Mouse (Mus musculus) heart, embryonic 13.5 days (tissue): ENCODE data around the gene Col26a1. TPM values are rescaled to one million over a fixed set of nuclear protein-coding genes. Genes with fewer than 3 reads are reported as not detected.
"Not testable (repeated sequence)": the region's sequence is repeated elsewhere in the genome, so short reads cannot be mapped to it uniquely, and the experiment has no call there.

Experiments
- ATAC-seq: fragments of 200-750 bp; cut with Nextera tagmentation; 2 replicates; pipeline ENCODE4 v1.8.0; 2017; ENCODE audit warnings: moderate TSS enrichment; ENCODE audit not compliant: insufficient number of reproducible peaks, low FRiP score, low TSS enrichment; ENCODE audit errors: extremely low read depth
- H3K27ac ChIP-seq: fragments of 300-500 bp; sonication (generic); replicated peaks from 2 replicates; pipeline ENCODE4 v1.5.1; 2015; ENCODE audit warnings: moderate library complexity, mild to moderate bottlenecking, inconsistent platforms
- H3K27me3 ChIP-seq: fragments of 300-500 bp; sonication (generic); replicated peaks from 2 replicates; pipeline ENCODE4 v1.6.1; 2015; ENCODE audit warnings: mild to moderate bottlenecking, inconsistent platforms
- H3K36me3 ChIP-seq: fragments of 300-500 bp; sonication (generic); 2 replicates; pipeline ENCODE4 v1.6.1; 2015; ENCODE audit warnings: mild to moderate bottlenecking, inconsistent platforms
- H3K4me1 ChIP-seq: fragments of 300-500 bp; sonication (generic); 2 replicates; pipeline ENCODE4 v1.6.1; 2015; ENCODE audit warnings: inconsistent platforms
- H3K4me2 ChIP-seq: fragments of 300-500 bp; sonication (generic); 2 replicates; pipeline ENCODE4 v1.6.1; 2015; ENCODE audit warnings: inconsistent platforms, mild to moderate bottlenecking, moderate library complexity
- H3K4me3 ChIP-seq: fragments of 300-500 bp; sonication (generic); 2 replicates; pipeline ENCODE4 v1.5.1; 2015; ENCODE audit warnings: moderate library complexity, mild to moderate bottlenecking, inconsistent platforms
- H3K9ac ChIP-seq: fragments of 300-500 bp; sonication (generic); 2 replicates; pipeline ENCODE4 v1.6.1; 2015; ENCODE audit warnings: inconsistent platforms, mild to moderate bottlenecking, moderate library complexity
- H3K9me3 ChIP-seq: fragments of 300-500 bp; sonication (generic); 2 replicates; pipeline ENCODE4 v1.6.1; 2016; ENCODE audit warnings: inconsistent platforms
- WGBS: fragments of 180-500 bp; shearing (Covaris S2); methylation state at CpG from one replicate; pipeline ENCODE4 v1.1.7; 2015; ENCODE audit warnings: mixed read lengths; 5-methylcytosine and 5-hydroxymethylcytosine counted together
- polyA plus RNA-seq: library from polyadenylated mRNA; unstranded; fragments of >200 nt; fragmentation: Nextera tagmentation; extraction: Ambion mirVana; gene quantifications from 2 replicates; pipeline ENCODE4 v1.2.1, GENCODE M21; 2015

The Col26a1 gene
- polyA plus RNA-seq, 1 experiment from 2014 or later = 21.8 TPM

DNA sequence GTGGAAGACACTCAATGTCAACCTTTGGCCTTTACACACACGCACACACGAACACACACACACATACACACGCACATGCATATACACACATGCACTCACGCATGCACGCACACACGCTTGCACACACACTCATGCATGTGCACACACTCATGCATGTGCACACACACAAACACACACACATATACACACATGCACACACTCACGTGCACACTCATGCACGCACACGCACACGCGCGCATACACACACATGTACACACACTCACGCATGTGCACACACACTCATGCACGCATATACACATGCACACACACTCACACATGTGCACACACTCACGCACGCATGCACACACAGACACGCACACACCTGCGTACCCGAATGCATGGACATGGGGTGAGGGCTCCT, 130.9 kb downstream of the Col26a1 start:
- Histone ChIP-seq H3K27me3 (no peaks in the 10 kb centered on the region), H3K27ac (no peak overlapping the region), H3K9me3 (peaks cover 39% of the 10 kb centered on the region), H3K4me3 (no peak overlapping the region), H3K4me1 (no peaks in the 10 kb centered on the region), H3K4me2 (no peak overlapping the region), H3K9ac (no peak overlapping the region), H3K36me3 (peaks cover 50% of the 10 kb centered on the region)
- WGBS = 91% methylated on average over 19 of the region's 19 CpGs
- no peak for ATAC-seq

DNA sequence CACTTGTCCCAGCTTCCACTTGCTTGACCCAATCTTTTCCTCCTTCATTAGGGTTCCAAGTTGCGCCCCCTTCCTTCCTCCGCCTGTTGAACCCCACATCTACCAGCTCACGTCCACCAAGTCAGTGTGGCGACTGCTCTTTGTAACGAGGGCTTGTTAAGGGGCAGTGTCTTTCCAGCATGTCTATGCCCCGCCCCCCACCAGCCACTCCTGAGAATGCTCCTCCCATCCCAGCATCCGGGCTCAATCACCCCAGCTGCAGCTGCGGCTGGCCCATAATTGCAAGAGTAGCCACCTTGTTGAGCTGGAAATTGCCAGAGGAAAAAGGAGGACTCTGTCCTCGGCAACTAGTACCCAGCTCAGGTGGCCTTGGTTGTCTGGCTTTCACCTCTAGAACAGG, 136.4 kb downstream of the Col26a1 start:
- WGBS = 69% methylated on average over 9 of the region's 9 CpGs
- no peak overlapping the region for H3K9ac ChIP-seq
- H3K4me1 ChIP-seq = no peaks in the 10 kb centered on the region
- H3K36me3 ChIP-seq = peaks cover 53% of the 10 kb centered on the region
- H3K27me3 ChIP-seq = no peaks in the 10 kb centered on the region
- H3K9me3 ChIP-seq = peaks cover 49% of the 10 kb centered on the region
- ATAC-seq = no peak
- H3K4me2 ChIP-seq = no peak overlapping the region
- H3K4me3 ChIP-seq = no peak overlapping the region
- no peak overlapping the region for H3K27ac ChIP-seq

DNA sequence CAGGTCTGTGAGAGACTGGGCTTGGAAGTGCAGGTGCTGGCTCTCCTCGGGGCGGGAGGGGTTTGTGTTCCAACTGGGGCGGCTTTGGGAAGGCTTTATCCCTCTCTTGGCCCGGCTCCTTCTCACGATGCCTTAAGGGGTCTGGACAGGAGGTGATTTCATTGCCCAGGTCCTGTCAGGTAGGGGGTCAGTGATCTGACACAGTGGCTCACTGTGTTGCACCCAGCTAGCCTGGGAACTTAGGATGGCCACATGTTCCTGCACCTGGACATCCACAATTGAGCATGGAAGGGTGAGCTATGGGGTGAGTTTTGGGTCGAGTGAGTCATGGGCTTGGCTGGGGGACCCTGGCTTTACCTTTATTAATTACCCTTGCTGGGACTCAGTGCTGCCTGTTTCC, 144.1 kb downstream of the Col26a1 start:
- H3K4me1 ChIP-seq = no peaks in the 10 kb centered on the region
- no peak overlapping the region for H3K27ac ChIP-seq
- H3K9ac ChIP-seq = no peak overlapping the region
- H3K4me2 ChIP-seq = no peak overlapping the region
- WGBS = 56% methylated on average over 6 of the region's 6 CpGs
- H3K4me3 ChIP-seq = no peak overlapping the region
- H3K9me3 ChIP-seq = no peaks in the 10 kb centered on the region
- no peaks in the 10 kb centered on the region for H3K27me3 ChIP-seq
- no peaks in the 10 kb centered on the region for H3K36me3 ChIP-seq
- ATAC-seq = no peak; the same call in 1 of the 2 replicates

DNA sequence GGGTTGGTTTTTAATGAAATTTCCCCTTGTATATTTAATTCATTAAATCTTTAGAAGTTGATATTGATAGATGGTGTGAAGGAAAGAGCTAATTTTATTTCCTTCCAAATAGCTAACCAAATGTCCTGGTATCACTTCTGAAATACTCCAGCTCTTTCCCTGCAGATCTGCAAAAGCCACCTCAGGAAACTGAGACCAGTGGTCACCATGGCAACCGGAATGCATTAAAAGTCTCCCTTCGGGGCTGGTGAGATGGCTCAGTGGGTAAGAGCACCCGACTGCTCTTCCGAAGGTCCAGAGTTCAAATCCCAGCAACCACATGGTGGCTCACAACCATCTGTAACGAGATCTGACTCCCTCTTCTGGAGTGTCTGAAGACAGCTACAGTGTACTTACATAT, 156.7 kb downstream of the Col26a1 start:
- ATAC-seq, H3K36me3 ChIP-seq, H3K4me3 ChIP-seq, H3K9ac ChIP-seq, H3K27me3 ChIP-seq, H3K4me2 ChIP-seq, H3K9me3 ChIP-seq, H3K27ac ChIP-seq, H3K4me1 ChIP-seq: not testable (repeated sequence)
- 83% methylated on average over 5 of the region's 5 CpGs for WGBS

DNA sequence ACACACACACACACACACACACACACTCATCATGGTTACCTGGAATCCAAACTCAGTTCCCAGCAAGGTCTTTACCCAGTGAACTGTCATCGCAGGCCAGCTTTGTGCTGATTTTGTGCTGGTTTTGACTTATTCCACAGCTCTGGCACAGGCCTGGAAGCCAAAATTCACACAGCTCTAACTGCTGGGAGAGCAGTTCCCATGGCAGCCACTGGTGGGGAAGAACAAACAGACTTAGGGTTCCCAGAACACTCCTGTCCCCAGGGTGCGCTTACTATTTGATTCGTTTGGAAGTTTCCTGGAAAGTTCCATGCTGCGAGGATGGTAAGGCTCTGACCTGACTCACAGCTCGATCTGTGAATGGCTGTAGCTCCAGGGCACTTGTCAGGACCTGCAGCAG, 161.4 kb downstream of the Col26a1 start:
- 74% methylated on average over 5 of the region's 5 CpGs for WGBS
- Histone ChIP-seq H3K27ac (no peak overlapping the region), H3K4me2 (no peak overlapping the region), H3K9ac (no peak overlapping the region), H3K27me3 (no peaks in the 10 kb centered on the region; the same call in 1 of the 2 replicates), H3K36me3 (no peaks in the 10 kb centered on the region), H3K9me3 (no peaks in the 10 kb centered on the region), H3K4me1 (peaks cover 7% of the 10 kb centered on the region), H3K4me3 (no peak overlapping the region)
- no peak for ATAC-seq

DNA sequence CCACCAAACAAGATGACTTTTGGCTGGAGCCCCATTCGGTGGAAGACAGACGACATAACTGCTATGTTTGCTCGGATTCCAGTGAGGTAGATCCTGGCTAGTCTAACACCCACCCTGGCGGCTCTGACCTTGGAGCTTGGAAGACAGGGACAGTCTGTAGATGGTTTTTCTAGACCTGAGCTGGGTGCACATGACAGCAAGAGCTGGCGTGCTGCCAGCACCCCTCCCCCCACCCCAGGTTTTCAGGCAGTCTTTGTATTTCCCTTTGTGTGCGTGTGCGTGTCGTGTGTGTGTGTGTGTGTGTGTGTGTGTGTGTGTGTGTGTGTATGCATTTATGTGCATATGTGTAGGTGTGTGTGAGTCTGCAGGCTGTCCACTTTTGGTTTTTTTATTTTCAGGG, 164.4 kb downstream of the Col26a1 start:
- Histone ChIP-seq H3K4me2 (no peak overlapping the region), H3K27me3 (peaks cover 25% of the 10 kb centered on the region), H3K9me3 (no peaks in the 10 kb centered on the region), H3K27ac (no peak overlapping the region), H3K9ac (no peak overlapping the region), H3K4me1 (peaks cover 16% of the 10 kb centered on the region), H3K36me3 (no peaks in the 10 kb centered on the region), H3K4me3 (no peak overlapping the region)
- 61% methylated on average over 8 of the region's 8 CpGs for WGBS
- no peak for ATAC-seq

DNA sequence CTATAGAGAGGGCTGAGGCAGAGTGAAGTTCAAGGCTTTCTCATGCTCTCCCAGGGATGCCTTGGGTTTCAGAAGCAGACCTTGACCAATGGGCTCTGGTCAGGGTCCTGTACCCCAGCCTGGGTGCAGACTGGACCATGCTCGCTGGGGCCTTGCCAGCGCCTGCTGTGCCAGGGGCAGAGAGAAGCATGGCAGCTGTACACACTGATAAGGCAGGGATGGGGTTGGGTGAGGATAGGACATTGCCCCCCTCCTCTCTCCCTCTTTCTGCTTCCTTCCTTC, 165.5 kb downstream of the Col26a1 start:
- Histone ChIP-seq H3K4me2 (no peak overlapping the region), H3K9me3 (no peaks in the 10 kb centered on the region), H3K9ac (no peak overlapping the region), H3K27me3 (peaks cover 30% of the 10 kb centered on the region), H3K4me3 (no peak overlapping the region), H3K27ac (no peak overlapping the region), H3K36me3 (no peaks in the 10 kb centered on the region), H3K4me1 (peaks cover 16% of the 10 kb centered on the region)
- no peak for ATAC-seq
- WGBS = 64% methylated on average over 2 of the region's 2 CpGs

DNA sequence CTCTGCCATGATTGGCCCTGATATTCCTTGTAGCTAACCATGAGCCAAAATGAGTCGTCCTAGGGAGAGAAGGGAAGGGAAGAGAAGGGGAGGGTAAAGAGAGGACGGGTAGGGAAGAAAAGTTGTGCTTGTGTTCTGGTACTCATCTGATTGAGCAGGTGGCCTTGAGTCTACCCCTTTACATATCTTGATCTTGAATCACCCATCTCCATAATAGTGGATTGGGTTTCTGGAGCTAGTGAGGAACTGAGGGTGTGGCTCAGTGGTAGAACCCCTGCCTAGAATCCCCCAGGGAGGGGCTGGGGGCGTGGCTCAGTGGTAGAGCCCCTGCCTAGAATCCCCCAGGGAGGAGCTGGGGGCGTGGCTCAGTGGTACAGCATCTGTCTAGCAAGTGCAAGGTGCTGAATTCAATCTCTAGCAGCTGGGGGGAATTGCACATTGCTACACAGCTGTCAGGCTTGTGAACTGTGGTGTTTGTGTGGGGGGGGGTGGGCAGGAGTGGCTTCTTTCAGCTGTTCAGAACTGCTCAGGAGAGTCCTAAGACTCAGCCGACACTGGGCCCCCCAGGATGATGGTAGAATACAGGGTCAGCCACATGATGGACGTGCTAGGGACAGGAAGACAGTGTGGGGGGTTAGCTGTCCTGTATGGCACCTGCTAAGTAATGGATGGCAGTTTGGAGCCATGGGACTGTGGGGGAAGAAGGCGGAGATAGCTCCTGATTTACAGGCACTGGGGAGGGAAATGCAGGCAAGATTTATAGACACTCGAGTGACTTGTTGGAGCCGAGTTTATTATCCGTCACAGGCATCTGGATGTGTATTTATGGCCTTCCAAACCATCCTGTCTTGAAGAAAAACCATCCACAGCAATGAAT, 166.1 kb downstream of the Col26a1 start:
- Histone ChIP-seq H3K9me3 (no peaks in the 10 kb centered on the region), H3K27me3 (peaks cover 30% of the 10 kb centered on the region), H3K36me3 (no peaks in the 10 kb centered on the region), H3K4me3 (no peak overlapping the region), H3K4me2 (no peak overlapping the region), H3K9ac (no peak overlapping the region), H3K4me1 (peaks cover 16% of the 10 kb centered on the region), H3K27ac (no peak overlapping the region)
- WGBS = 51% methylated on average over 10 of the region's 10 CpGs
- ATAC-seq = no peak

DNA sequence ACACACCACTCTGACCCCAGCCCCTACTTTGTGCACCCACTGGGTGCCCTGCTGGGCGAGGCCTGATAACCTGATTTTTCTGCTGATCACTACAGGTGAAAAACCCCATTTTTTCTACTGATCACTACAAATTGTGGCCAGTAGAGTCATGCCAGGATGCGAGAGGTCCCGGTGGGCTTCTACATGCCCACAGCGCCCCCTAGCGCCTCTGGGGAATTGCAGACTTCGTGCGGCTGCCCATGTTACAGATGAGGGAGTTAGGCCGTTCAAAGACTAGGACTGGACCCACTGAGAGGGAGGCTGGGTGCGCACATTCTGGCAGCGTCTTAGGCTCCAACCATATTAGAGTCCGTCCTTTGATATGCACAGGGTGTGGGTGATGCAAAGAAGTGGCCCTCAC, 168.1 kb downstream of the Col26a1 start:
- no peak for ATAC-seq
- Histone ChIP-seq H3K4me3 (peak overlapping the region; percentile 32), H3K4me2 (peak overlapping the region; percentile 57), H3K4me1 (peaks cover 23% of the 10 kb centered on the region), H3K9me3 (no peaks in the 10 kb centered on the region), H3K27ac (no peak overlapping the region), H3K36me3 (no peaks in the 10 kb centered on the region), H3K27me3 (peaks cover 30% of the 10 kb centered on the region), H3K9ac (no peak overlapping the region)
- WGBS = 20% methylated on average over 11 of the region's 11 CpGs

DNA sequence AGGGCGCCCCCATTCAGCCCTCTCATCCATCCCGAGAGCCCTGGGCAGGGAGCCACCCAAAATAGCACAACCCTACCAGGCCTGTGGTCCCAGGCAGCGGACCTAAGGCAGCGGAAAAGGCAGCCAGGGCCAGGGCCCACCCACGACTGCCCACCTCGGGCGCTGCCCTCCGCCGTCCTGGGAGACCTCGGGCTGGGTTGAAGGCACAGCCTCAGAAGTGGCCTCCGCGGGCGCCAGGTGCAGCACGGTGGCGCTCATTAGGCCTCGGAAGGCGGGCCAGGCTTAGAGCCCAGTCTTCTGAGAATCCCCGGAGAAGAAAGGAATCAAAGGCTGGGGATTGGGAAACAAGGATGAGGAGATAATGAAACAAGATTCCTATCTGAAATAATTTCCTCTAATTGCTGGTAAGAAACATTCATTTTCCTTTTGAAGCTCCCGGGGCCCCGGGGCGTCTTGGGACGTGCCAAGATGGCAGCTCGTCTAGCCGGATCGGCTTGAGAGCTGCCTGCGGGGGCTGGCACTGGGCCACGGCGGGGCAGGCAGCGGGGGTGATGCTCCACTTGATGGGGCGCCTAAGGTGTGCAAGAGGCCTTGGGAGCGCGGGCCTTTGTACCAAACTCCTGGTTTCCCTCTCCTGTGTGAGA, 168.7 kb downstream of the Col26a1 start:
- peak overlapping the region; percentile 57 for H3K4me2 ChIP-seq
- WGBS = 20% methylated on average over 32 of the region's 32 CpGs
- peak overlapping the region; percentile 59 for H3K9ac ChIP-seq
- no peaks in the 10 kb centered on the region for H3K9me3 ChIP-seq
- peaks cover 23% of the 10 kb centered on the region for H3K4me1 ChIP-seq
- no peak for ATAC-seq
- no peaks in the 10 kb centered on the region for H3K36me3 ChIP-seq
- peaks cover 30% of the 10 kb centered on the region for H3K27me3 ChIP-seq
- peak overlapping the region; percentile 32 for H3K4me3 ChIP-seq
- no peak overlapping the region for H3K27ac ChIP-seq

DNA sequence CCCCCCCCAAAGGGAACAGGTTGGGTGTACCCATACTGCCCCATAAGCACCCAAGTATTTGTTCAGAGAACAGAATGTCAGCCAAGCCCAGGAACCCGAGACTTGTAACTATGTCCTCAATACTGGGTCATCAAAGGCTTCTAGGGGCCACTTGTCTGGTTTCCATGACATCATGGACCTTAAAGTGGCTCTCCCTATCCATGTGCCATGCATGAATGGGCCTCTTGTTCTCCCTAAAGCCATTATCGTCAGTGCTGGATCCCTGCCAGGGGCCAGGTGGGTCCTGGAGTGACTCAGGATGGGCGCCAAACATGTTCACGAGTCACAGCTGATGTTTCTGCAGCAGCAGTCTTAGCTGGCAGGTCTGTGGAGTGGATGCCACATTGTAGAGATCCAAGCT, 172.3 kb downstream of the Col26a1 start:
- 30% methylated on average over 4 of the region's 4 CpGs for WGBS
- Histone ChIP-seq H3K27ac (no peak overlapping the region; the same call in 1 of the 2 replicates), H3K4me3 (no peak overlapping the region), H3K27me3 (peaks cover 24% of the 10 kb centered on the region), H3K4me2 (no peak overlapping the region), H3K9me3 (peaks cover under 1% of the 10 kb centered on the region; the same call in 1 of the 2 replicates), H3K36me3 (no peaks in the 10 kb centered on the region), H3K4me1 (peaks cover 16% of the 10 kb centered on the region), H3K9ac (no peak overlapping the region)
- ATAC-seq = no peak

DNA sequence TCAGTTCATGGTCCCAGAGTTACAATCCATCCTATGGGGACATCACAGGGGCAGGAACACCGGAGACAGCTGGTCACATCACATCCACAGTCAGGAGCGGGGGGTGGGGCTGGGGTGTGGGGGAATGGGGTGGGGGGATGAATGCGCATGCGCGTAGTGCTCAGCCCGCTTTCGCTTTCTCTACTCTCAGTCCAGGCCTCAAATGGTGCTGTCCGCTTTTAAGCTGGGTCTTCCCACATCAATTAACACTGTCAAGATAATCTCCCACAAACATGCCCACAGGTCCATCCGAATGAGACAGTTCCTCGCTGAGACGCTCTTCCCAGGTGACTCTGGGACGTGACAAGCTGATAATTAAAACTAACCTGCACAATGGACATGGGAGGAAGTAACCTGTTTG, 174.9 kb downstream of the Col26a1 start:
- Histone ChIP-seq H3K36me3 (no peaks in the 10 kb centered on the region), H3K9me3 (peaks cover 7% of the 10 kb centered on the region; the same call in 1 of the 2 replicates), H3K27ac (no peak overlapping the region), H3K9ac (no peak overlapping the region), H3K4me2 (no peak overlapping the region), H3K4me1 (peaks cover 7% of the 10 kb centered on the region), H3K4me3 (no peak overlapping the region), H3K27me3 (no peaks in the 10 kb centered on the region; the same call in 1 of the 2 replicates)
- ATAC-seq = no peak
- WGBS = 64% methylated on average over 12 of the region's 12 CpGs
